Mouse (Mus musculus): ENCODE measurements around the gene Npr1. TPM values are rescaled to one million over a fixed set of nuclear protein-coding genes. Genes with fewer than 3 reads are reported as not detected.

Npr1 gene
- polyA plus RNA-seq, 1 experiment from 2014 or later: 3.8 TPM

- Histone ChIP-seq H3K9me3 (replicated peaks) (no peaks in the 10 kb centered on the region), H3K36me3 (no peaks in the 10 kb centered on the region), H3K4me2 (replicated peaks) (no peak overlapping the region), H3K4me1 (peaks cover 12% of the 10 kb centered on the region), H3K27ac (no peak overlapping the region), H3K4me3 (no peak overlapping the region), H3K27me3 (peaks cover 36% of the 10 kb centered on the region), H3K9ac (no peak overlapping the region)
- WGBS: 94% methylated on average over 10 of the region's 10 CpGs
- no peak for ATAC-seq (ENCODE audit: low FRiP score)
These were observed 2.1 kb upstream of the Npr1 start for GRCm38 (mm10) chr3:90467618-90468300.

GRCm38 (mm10) chr3:90466311-90466766 lies 673 bp upstream of the Npr1 start:
- WGBS: under 1% methylated on average over 15 of the region's 15 CpGs
- Histone ChIP-seq H3K9ac (peak overlapping the region; percentile 51), H3K27ac (no peak overlapping the region), H3K4me1 (peaks cover 12% of the 10 kb centered on the region), H3K4me2 (replicated peaks) (peak overlapping the region; percentile 90), H3K4me3 (peak overlapping the region; percentile 48), H3K27me3 (peaks cover 49% of the 10 kb centered on the region), H3K36me3 (no peaks in the 10 kb centered on the region), H3K9me3 (replicated peaks) (no peaks in the 10 kb centered on the region)
- peak; percentile 55 for ATAC-seq (ENCODE audit: low FRiP score)

GRCm38 (mm10) chr3:90465081-90465685 lies 483 bp downstream of the Npr1 start:
- Histone ChIP-seq H3K9me3 (replicated peaks) (no peaks in the 10 kb centered on the region), H3K27ac (no peak overlapping the region), H3K36me3 (no peaks in the 10 kb centered on the region), H3K27me3 (peaks cover 56% of the 10 kb centered on the region), H3K4me2 (replicated peaks) (peak overlapping the region; percentile 90), H3K9ac (peak overlapping the region; percentile 51), H3K4me1 (peaks cover 12% of the 10 kb centered on the region), H3K4me3 (peak overlapping the region; percentile 48)
- ATAC-seq (ENCODE audit: low FRiP score): peak; percentile 50
- 2% methylated on average over 74 of the region's 75 CpGs for WGBS

GRCm38 (mm10) chr3:90464552-90465080 lies 1.1 kb downstream of the Npr1 start:
- H3K27ac ChIP-seq: no peak overlapping the region
- no peak; the same call in 1 of the 2 replicates for ATAC-seq (ENCODE audit: low FRiP score)
- H3K4me1 ChIP-seq: peaks cover 12% of the 10 kb centered on the region
- H3K9me3 ChIP-seq (replicated peaks): no peaks in the 10 kb centered on the region
- peak overlapping the region; percentile 48 for H3K4me3 ChIP-seq
- no peaks in the 10 kb centered on the region for H3K36me3 ChIP-seq
- no peak overlapping the region for H3K9ac ChIP-seq
- 9% methylated on average over 37 of the region's 37 CpGs for WGBS
- peak overlapping the region; percentile 90 for H3K4me2 ChIP-seq (replicated peaks)
- H3K27me3 ChIP-seq: peaks cover 56% of the 10 kb centered on the region

GRCm38 (mm10) chr3:90462579-90462978 lies 3.1 kb downstream of the Npr1 start:
- WGBS: 30% methylated on average over 7 of the region's 7 CpGs
- no peaks in the 10 kb centered on the region for H3K36me3 ChIP-seq
- no peaks in the 10 kb centered on the region for H3K9me3 ChIP-seq (replicated peaks)
- H3K27ac ChIP-seq: no peak overlapping the region
- H3K4me1 ChIP-seq: peaks cover 12% of the 10 kb centered on the region
- no peak overlapping the region for H3K4me2 ChIP-seq (replicated peaks)
- no peak overlapping the region for H3K4me3 ChIP-seq
- peaks cover 56% of the 10 kb centered on the region for H3K27me3 ChIP-seq
- no peak for ATAC-seq (ENCODE audit: low FRiP score)
- no peak overlapping the region for H3K9ac ChIP-seq

- no peak for ATAC-seq (ENCODE audit: low FRiP score)
- Histone ChIP-seq H3K9me3 (replicated peaks) (no peaks in the 10 kb centered on the region), H3K4me3 (no peak overlapping the region), H3K27ac (no peak overlapping the region), H3K4me2 (replicated peaks) (no peak overlapping the region), H3K4me1 (peaks cover 12% of the 10 kb centered on the region), H3K36me3 (no peaks in the 10 kb centered on the region), H3K9ac (no peak overlapping the region), H3K27me3 (peaks cover 56% of the 10 kb centered on the region)
- 90% methylated on average over 3 of the region's 3 CpGs for WGBS
These were observed 3.7 kb downstream of the Npr1 start for GRCm38 (mm10) chr3:90461935-90462334.

- peaks cover 46% of the 10 kb centered on the region for H3K27me3 ChIP-seq
- WGBS: 79% methylated on average over 5 of the region's 5 CpGs
These were observed 5.4 kb downstream of the Npr1 start for GRCm38 (mm10) chr3:90460315-90460714.

GRCm38 (mm10) chr3:90459727-90460126 lies 5.9 kb downstream of the Npr1 start:
- Histone ChIP-seq H3K27me3 (peaks cover 40% of the 10 kb centered on the region), H3K9me3 (replicated peaks) (no peaks in the 10 kb centered on the region), H3K9ac (no peak overlapping the region), H3K4me1 (no peaks in the 10 kb centered on the region), H3K4me3 (no peak overlapping the region), H3K27ac (no peak overlapping the region), H3K4me2 (replicated peaks) (no peak overlapping the region), H3K36me3 (no peaks in the 10 kb centered on the region)
- no peak for ATAC-seq (ENCODE audit: low FRiP score)
- WGBS: 79% methylated on average over 9 of the region's 9 CpGs

More at GRCm38 (mm10) chr3:90460315-90460714, 5.4 kb downstream of the Npr1 start:
- ATAC-seq (ENCODE audit: low FRiP score): no peak
- Histone ChIP-seq H3K4me3 (no peak overlapping the region), H3K27ac (no peak overlapping the region), H3K4me1 (peaks cover 2% of the 10 kb centered on the region; the same call in 1 of the 2 replicates), H3K36me3 (no peaks in the 10 kb centered on the region), H3K9me3 (replicated peaks) (no peaks in the 10 kb centered on the region), H3K4me2 (replicated peaks) (no peak overlapping the region), H3K9ac (no peak overlapping the region)

GRCm38 (mm10) chr3:90454931-90455330 lies 10.7 kb downstream of the Npr1 start:
- Histone ChIP-seq H3K4me3 (no peak overlapping the region), H3K9ac (no peak overlapping the region), H3K4me2 (replicated peaks) (no peak overlapping the region), H3K4me1 (no peaks in the 10 kb centered on the region), H3K9me3 (replicated peaks) (no peaks in the 10 kb centered on the region), H3K27ac (no peak overlapping the region), H3K27me3 (no peaks in the 10 kb centered on the region; the same call in 1 of the 2 replicates), H3K36me3 (no peaks in the 10 kb centered on the region)
- no peak for ATAC-seq (ENCODE audit: low FRiP score)
- 87% methylated on average over 13 of the region's 14 CpGs for WGBS

GRCm38 (mm10) chr3:90451396-90452095 lies 14.1 kb downstream of the Npr1 start:
- no peak overlapping the region for H3K4me3 ChIP-seq
- no peak for ATAC-seq (ENCODE audit: low FRiP score)
- no peaks in the 10 kb centered on the region for H3K9me3 ChIP-seq (replicated peaks)
- H3K27me3 ChIP-seq: no peaks in the 10 kb centered on the region; the same call in 1 of the 2 replicates
- H3K27ac ChIP-seq: no peak overlapping the region
- no peak overlapping the region for H3K9ac ChIP-seq
- peaks cover 6% of the 10 kb centered on the region for H3K4me1 ChIP-seq
- no peaks in the 10 kb centered on the region for H3K36me3 ChIP-seq
- WGBS: 53% methylated on average over 10 of the region's 10 CpGs
- H3K4me2 ChIP-seq (replicated peaks): no peak overlapping the region

GRCm38 (mm10) chr3:90450874-90451273 lies 14.8 kb downstream of the Npr1 start:
- 38% methylated on average over 12 of the region's 12 CpGs for WGBS
- ATAC-seq (ENCODE audit: low FRiP score): no peak
- peak overlapping the region; percentile 15; the same call in 1 of the 2 replicates for H3K4me2 ChIP-seq (replicated peaks)
- H3K36me3 ChIP-seq: no peaks in the 10 kb centered on the region
- H3K9me3 ChIP-seq (replicated peaks): no peaks in the 10 kb centered on the region
- peaks cover 11% of the 10 kb centered on the region for H3K4me1 ChIP-seq
- H3K27ac ChIP-seq: no peak overlapping the region
- H3K4me3 ChIP-seq: no peak overlapping the region
- H3K9ac ChIP-seq: no peak overlapping the region; the same call in 1 of the 2 replicates
- H3K27me3 ChIP-seq: no peaks in the 10 kb centered on the region

GRCm38 (mm10) chr3:90448626-90449025 lies 17.0 kb downstream of the Npr1 start:
- 25% methylated on average over 6 of the region's 6 CpGs for WGBS
- Histone ChIP-seq H3K9ac (no peak overlapping the region), H3K27me3 (no peaks in the 10 kb centered on the region), H3K9me3 (replicated peaks) (no peaks in the 10 kb centered on the region), H3K4me2 (replicated peaks) (no peak overlapping the region), H3K27ac (no peak overlapping the region), H3K4me3 (no peak overlapping the region), H3K36me3 (no peaks in the 10 kb centered on the region), H3K4me1 (peaks cover 14% of the 10 kb centered on the region)
- ATAC-seq (ENCODE audit: low FRiP score): no peak
